Mouse (Mus musculus): ENCODE results near the gene Fev.

DNA sequence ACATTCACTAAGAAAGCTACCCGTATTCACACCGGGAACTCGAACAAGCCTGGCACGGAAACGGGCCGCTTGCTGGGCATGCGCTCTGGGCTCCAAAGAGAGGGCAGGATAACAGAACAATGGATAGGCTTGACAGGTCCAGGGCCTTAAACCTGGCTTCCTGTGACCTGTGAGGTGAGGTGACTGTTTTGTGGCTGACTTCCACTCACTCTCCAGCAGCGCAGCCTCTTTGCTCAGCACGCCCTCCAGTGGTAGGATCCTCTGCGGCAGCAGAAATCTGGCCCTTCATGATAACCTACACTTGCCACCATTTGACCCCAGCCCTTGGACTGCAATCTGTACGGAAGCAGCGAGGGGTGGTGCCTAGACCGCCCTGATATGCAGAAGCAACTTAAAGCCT, 30.5 kb upstream of the Fev start:
- TF ChIP-seq CTCF (IDR thresholded peaks at IDR 0.05; ENCODE audit: extremely low read depth, insufficient read length, insufficient replicate concordance, low read depth, low read length) (peak; percentile 39; the same call in 1 of the 2 replicates), POLR2A (IDR thresholded peaks at IDR 0.05; ENCODE audit: low read depth, low read length) (no peak)

Data from small intestine, adult 2 months (tissue).